Mouse (Mus musculus): ENCODE measurements around the gene Slc22a14.

DNA sequence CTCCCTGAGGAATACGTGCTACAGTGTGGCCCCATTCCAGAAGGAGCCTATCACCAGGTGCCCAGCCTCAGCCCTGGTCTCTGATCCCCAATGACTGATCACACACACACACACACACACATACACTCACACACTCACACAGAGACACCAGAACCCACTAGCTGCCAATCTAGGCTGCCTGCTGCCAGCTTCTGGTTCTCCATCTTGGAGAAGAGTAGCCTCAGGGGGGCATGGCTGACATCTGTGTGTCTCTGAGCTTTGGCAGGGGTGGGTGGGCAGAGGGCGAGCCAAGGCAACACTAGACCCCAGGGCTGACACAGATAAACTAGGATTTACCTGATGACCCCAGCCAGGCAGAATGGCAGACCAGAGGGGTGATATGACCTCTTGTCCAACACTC, 226.5 kb downstream of the Slc22a14 start:
- TF ChIP-seq CTCF (IDR thresholded peaks at IDR 0.05; ENCODE audit: control insufficient read depth, insufficient read depth, insufficient replicate concordance, low read depth, low read length), result no peak
- TF ChIP-seq POLR2A (IDR thresholded peaks at IDR 0.05; ENCODE audit: control insufficient read depth, low read depth, low read length), result no peak
